Mouse (Mus musculus): ENCODE data around the gene Brix1. TPM values are rescaled to one million over a fixed set of nuclear protein-coding genes. Genes with fewer than 3 reads are reported as not detected.
"Not testable (repeated sequence)": the region's sequence is repeated elsewhere in the genome, so short reads cannot be mapped to it uniquely, and the experiment has no call there.

The Brix1 gene
- total RNA-seq (2021): 10 to 100 TPM; 19.9 to 20.0 TPM

DNA sequence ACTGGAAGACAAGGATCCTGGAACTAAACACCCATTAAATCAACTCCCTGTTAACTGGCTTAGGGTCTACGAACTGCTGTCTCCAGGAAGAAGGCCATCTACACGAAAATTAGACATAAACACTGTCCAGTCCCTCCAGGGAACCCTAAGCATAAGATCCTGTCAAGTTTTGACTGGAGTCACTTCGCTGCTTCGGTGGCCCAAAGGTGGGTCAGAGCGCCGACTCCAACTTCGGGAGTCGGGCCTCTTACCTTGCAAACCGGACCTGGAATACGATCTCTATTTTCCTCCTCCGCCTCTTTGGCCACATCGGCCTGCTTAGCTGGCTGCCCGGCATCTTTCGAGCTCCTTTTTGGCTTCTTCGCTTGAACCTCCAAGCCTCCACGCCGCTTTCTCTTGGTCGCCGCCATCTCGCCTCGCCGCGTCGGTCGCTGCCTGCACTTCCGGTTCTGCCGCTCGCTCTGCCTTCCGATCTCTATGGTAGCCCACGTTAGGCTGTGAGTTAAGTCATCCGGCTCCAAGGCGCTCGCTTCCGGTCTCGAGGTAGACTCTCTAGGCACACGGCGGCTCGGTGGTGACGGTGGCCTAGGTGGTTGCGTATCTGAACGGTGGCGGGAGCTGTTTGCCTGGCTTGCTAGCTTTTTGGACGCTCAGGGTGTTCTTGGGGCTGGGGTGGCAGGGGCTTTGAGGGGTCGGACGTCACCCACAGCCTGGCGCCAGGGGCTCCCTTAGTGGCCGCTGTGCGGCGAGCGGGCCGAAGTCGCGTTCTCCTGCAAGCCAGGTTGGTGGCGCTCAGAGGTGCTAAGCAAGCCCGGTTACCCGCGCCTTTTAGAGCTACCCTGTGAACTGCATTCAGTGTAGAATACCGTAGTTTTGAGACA, at the start of gene Brix1, which contains the start of gene Rad1:
Gene Brix1 (minus strand): TSS at position 464 of the 881 bp plus-strand sequence.
Gene Rad1 (plus strand): TSS at position 535 of the 881 bp plus-strand sequence.
- intact Hi-C loops (cut with DNase I): loop anchor here (1.0 to 10.0 kb wide), 5 partner anchors 15 to 909 kb away; partner anchors contain the start of genes Amacr, Dnajc21 and Tars
- peak; percentile 91 for DNase-seq

DNA sequence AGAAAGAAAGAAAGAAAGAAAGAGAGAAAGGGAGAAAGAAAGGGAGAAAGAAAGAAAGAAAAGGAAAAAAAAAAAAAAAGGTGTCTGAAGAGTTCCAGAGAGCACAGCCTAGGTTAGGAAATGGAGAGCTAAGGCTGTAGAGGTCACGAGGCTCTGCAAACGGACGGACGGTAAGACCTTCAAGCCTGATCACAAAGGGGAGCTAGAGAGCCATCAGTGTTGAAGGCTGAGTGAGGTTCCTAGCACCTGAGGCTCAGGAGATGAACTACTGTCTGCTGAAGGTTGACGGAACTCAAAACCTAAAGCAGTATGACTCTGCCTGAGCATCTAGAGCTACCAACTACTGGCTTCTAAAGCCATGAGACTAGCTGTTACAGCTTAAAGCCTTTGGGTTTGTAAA, 48.8 kb upstream of the Brix1 start:
- intact Hi-C loops (cut with DNase I): no loop called here

DNA sequence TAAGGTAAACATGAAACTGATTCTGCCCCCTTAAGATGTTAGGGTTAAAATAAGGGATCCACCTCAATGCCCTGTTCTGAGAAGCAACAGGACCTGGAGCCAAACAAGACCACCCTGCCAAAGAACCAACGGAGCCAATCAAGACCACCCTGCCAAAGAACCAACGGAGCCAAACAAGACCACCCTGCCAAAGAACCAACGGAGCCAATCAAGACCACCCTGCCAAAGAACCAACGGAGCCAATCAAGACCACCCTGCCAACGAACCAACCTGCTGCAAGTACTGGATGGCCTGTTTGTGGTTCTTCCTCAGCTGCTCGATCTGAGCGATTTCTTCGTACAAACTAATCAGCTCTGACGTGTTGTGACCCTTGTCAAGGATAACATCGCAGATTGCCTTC, 47.6 kb upstream of the Brix1 start:
- DNase-seq; intact Hi-C loops (cut with DNase I): not testable (repeated sequence)

More for the DNA sequence above, 48.8 kb upstream of the Brix1 start:
- DNase-seq: no peak

DNA sequence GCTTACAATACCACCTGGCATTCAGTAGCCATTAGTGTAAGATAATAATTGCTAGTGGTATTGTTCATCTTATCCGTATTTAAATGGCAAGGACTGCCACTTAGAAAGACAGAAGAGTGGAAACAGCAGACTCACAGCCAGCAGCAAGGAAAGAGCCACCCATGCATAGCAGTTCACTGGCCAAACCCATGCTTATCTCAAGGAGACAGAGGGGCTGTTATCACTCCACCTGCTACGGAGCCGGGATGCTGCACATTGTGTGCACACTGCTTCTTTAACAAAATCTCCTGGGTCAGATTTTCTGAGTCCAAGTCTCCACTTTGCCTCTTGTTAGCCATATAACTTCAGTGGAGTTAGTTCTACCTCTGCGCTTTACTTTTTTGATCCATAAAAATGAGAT, 45.6 kb upstream of the Brix1 start:
- DNase-seq: no peak
- intact Hi-C loops (cut with DNase I): no loop called here

DNA sequence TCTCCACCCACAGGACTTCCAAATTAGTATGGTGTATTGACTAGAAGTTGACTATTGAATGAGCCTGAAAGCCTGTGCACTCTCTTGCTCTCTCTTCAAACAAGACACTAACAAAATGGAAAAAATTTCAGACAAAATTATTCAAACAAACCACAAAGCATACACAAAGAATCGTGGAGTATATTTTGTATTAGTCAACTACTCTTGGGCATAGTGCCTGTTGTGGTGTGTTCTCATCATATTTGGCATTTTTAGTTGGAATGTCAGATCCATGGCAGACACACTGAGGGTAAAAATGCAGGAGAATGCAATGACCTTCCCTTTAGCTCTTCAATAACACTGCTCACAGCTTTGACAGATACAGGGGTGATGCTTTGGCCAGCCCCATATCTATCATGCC, 40.1 kb upstream of the Brix1 start:
- no peak for DNase-seq
- intact Hi-C loops (cut with DNase I): no loop called here

DNA sequence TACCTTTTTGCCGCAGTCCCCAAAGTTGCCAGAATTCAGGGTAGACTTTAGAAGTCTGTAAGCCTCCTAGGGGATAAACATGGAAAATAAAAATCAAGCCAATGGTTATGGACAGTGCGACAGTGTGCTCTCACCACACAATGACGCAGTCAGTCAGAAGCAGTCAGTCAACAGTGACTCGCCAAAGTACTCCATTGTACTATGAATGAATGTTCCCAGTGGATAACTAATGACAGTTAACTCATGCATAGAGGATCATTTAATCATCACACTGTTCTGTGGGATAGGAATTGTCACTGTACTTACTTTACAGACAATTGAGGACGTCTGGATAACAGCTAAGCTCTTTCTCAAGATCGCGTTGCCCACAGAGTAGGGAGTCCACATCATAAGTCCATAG, 29.4 kb upstream of the Brix1 start:
- intact Hi-C loops (cut with DNase I): no loop called here
- no peak for DNase-seq

DNA sequence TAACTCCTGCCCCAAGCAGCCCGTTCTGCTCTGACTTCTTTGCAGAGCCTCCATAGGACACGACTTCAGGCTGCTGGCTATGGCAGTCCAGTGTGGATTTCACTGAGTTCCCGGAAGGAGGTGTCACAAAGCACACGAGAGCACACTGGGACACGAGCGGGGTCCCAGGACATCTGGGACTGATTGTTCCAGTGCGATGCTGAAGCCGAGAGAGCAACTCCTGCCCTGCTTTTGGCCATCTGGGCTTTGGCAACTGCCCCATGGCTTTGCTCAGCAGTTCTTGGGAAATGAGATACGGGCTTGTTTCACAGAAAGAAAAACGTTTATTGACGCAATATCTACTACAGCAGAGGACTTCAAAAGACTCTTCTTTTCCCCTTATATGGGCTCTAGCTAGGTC, 20.4 kb upstream of the Brix1 start:
- DNase-seq: peak; percentile 37 to 41
- intact Hi-C loops (cut with DNase I): no loop called here

DNA sequence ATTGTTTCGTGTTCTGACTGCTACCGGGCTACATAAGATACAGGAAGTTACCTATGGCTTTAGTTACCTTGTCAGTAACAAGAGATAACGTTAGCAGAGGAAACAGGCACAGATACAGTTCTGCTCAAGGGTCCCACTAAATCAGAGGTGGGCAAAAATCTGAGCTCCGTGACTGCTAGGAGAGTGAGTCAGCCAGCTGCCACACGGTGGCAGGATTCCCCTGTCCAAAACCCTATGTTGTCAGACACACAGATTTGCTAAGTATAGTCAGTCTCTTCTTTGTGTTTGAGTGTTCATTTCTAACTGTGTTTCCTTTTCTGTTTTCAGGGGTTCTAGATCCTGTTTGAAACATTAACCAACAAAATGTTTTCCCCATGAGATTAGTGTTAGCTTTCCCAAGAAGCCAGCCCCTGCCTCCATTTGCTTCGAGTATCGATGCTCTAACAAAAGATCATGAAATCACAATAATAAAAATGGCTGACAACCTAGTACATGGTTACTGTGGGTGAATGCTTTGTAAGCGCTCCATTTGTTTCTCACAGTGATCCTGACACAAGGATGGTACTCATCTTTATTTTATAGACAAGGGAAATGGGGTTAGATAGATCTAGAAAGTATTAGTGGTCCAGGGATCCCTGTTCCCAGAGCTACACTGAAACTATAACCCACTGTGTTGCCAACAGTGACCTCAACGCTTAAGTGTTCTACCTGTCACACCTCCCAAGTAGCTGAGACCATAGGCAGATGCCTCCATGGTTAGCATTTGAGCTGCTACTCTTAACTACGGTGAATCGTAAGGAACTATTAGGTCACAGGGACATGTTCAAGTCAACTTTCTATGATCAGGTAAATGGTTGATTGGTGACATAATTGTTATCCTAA, 15.3 kb upstream of the Brix1 start:
- peak; percentile 32 to 45 for DNase-seq
- intact Hi-C loops (cut with DNase I): loop anchor here (1.0 to 5.0 kb wide), 4 partner anchors 81 to 400 kb away; no protein-coding TSS in a partner anchor

DNA sequence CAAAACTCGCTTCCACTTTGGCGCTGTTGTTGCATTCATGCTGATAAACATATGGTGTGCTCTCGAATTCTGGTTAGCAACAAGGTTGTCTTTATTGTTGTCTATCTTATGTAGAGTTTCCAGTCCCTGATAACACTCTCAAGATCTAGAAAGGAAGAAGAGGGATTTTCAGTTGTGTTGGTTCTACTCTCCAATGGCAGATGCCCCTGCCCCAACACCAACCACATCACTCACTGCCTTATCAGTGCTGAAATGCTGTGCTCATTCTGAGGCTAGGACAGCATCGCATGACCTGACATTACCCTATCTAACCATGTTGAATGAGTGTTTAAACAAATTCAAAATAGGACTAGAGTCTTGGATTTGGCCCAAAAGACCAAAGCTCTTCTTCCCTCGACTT, 14.3 kb upstream of the Brix1 start:
- intact Hi-C loops (cut with DNase I): loop anchor here (5.0 kb wide), 2 partner anchors 82 to 217 kb away; no protein-coding TSS in a partner anchor
- no peak for DNase-seq

DNA sequence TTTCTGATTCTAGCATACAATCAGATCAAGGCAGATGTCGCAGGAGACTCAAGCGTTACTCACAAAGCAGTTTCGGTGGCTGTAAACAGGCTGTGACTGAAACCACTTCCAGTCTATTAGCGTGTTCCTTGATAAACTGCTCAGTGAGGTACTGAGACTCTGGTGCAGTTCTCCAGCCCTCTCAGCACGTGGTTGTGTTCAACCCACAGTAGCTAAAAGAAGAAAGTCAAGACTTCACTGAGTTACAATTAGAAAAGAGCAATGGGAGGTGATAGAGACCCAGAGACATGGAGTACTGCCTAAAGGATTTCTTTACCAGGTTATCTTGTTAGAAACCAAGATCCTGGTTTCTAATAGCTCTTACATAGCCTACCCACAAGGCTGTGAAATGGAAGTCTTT, 13.8 kb upstream of the Brix1 start:
- DNase-seq: no peak
- intact Hi-C loops (cut with DNase I): no loop called here

DNA sequence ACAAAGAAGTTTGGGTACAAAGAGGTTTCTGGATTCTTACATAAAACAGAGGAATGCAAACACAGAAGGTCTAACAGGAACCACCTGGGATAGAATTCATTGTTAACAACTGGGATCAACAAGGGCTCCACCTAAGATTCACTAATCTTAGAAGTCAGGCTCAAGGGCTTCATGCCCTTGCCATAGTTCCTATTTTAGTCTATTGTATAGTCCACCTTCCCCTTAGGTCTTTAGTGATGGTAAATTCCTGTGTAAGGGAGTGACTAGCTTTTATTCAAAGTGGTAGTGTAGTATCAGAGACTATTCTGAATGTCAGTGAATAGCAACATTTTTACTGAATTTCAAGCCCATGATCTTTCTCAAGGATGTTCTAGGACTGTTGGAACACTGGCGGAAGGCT, 10.9 kb upstream of the Brix1 start:
- DNase-seq; intact Hi-C loops (cut with DNase I): not testable (repeated sequence)

DNA sequence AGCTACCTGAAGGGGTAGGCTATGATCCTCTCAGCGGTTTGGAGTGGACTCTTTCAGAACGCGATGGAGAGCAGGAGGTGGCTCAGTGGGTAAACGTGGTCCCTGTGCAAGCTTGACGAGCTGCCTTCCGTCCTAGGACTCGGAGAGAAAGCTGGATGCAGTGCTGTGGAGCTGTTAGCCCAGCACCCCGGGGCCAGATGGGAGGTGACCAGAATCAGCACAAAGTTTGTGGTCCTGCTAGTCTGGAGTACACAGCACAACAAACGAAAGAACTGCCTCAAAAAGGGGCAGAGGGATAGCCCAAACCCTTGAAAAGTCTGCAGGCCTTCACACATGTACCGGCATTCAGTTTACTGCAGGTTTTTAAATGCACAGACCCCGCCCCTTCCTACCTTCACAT, 10.2 kb upstream of the Brix1 start:
- no peak for DNase-seq
- intact Hi-C loops (cut with DNase I): no loop called here

DNA sequence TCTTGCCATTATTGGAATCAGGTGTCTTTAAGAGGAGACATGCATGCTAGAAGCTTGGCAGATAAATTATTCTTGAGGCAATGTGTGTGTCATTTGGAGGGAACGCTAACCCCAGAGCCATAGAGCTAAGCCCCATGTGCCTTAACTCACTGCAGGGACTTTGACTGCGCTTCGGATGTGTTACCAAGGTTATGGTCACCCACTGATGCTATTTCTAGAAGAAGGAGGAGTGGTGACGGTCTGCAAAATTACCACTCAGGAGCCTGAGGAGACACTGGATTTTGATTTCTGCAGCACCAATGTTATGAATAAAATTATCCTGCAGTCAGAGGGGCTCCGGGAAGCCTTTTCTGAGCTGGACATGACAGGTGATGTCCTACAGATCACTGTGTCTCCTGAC, 4.4 kb upstream of the Brix1 start:
- DNase-seq: no peak
- intact Hi-C loops (cut with DNase I): no loop called here

DNA sequence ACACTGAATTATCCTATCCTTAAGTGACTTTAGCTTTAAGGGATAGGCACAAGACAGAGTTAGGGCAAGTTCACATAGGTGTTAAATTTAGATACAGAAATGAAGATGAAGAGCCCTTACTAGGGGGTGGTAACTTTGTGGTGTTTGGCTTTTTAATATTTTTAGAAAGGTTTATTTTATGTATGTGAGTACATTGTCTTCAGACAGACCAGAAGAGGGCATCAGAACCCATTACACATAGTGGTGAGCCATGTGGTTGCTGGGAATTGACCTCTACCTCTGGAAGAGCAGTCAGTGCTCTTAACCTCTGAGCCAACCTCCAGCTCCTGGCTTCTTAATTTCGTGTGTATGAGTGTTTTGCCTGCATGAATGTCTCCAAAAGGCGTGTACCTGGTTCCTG, 1.5 kb upstream of the Brix1 start:
- no peak for DNase-seq
- intact Hi-C loops (cut with DNase I): loop anchor here (5.0 to 10.0 kb wide), 4 partner anchors 95 to 908 kb away; partner anchors contain the start of genes Amacr and Tars

DNA sequence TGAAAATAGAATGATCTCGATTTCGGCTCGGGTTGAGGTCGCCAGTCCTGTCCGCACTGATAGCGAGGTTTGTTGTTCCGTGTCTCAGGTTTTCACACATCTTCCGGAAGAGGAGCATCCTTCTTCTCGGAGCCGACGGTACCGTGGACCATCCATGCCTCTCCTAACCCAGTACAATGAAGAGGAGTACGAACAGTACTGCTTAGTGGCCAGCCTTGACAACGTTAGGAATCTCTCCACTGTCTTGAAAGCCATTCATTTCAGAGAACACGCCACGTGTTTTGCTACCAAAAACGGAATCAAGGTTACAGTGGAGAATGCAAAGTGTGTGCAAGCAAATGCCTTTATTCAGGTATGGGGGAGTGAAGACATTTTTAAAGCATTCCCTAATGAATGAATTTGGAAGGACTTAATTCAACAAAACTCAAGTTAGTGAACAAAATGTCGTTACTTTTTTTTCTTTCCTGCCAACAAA, 655 bp upstream of the Brix1 start:
- DNase-seq: no peak
- intact Hi-C loops (cut with DNase I): loop anchor here (1.0 to 10.0 kb wide), 5 partner anchors 16 to 908 kb away; partner anchors contain the start of genes Amacr, Dnajc21 and Tars

DNA sequence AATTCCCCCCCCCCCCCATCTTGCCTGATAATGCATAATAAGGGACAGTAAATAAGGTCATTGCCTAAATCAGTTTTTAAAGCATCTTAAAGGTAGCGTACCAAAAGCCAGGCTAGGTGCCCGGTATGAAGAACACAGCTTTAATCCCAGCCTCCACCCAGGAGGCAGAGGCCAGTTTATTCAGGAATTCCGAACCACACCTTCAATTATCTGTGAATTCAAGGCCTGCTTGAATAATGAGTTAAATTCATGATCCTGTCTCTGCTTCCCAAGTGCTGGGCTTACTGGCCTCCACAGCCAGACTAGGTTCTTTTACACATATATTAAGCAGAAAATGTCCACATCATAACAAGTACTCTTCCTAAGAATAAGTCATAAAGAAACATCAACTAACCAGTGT, 14.8 kb downstream of the Brix1 start:
- no peak for DNase-seq
- intact Hi-C loops (cut with DNase I): loop anchor here (1.0 to 5.0 kb wide), 2 partner anchors 15 to 511 kb away; partner anchors contain the start of genes Amacr and Rad1

DNA sequence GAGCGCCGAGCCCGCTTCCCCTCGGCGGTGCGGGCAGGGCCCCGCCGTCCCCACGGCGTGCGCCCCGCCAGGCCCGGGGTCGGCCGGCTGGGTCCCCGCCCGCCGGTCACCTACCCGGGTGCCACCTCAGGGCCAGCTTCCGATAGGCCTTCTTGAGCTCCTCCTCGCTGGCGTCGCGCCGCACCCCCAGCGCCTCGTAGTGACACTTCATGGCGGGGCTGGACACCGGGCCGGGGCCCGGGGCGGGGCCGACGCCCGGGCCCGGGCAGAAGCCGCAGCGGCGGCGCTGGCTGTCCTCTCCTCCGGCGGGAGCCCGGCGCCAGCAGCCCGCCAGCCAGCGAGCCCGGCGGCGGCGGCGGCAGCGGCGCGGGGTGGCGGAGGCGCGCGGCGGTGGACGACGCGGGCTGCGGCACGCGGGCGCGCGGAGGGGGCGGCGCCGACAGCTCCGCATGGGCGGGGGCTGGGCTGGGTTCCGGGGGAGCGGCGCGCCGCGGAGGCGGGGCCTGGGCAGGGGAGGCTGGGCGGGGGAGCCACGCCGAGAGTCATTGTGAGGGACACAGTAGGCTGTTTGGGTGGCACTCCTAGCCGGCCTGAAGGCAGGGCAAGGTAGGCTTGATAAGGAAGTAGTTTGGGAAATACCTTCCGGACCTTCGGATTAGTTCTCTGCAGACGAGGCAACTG, 15.5 kb downstream of the Brix1 start, which contains the start of gene Dnajc21:
Gene Dnajc21 (minus strand): TSS at position 366 of the 681 bp plus-strand sequence.
- intact Hi-C loops (cut with DNase I): loop anchor here (1.0 to 5.0 kb wide), 2 partner anchors 16 to 512 kb away; partner anchors contain the start of genes Amacr and Rad1
- DNase-seq: peak; percentile 83 to 91

DNA sequence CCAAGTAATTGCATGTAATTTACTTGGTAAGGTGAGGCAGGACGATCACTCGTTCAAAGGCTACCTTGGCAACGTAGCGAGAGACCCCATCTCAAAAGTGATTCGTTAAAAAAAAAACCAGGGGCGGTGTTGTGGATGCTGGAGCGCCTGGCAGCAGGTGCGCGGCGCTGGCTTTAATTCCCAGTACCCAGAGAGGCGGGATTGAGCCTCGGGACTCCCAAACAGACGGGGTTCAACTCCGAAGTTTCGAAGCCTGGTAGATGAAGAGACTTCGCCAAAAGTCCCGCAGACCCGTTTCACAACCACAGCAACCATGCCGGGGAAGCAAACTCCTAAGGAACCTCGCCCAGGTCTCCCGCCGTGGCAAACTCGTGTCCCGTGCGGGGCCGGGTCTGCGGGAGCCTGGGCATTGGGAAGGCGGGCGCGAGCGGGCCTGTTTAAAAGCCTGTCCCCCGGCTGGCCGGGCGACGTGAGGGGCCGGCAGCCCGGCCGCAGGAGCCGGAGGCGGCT, 16.1 kb downstream of the Brix1 start:
- intact Hi-C loops (cut with DNase I): loop anchor here (1.0 to 5.0 kb wide), 2 partner anchors 17 to 513 kb away; partner anchors contain the start of genes Amacr and Rad1
- DNase-seq: no peak

DNA sequence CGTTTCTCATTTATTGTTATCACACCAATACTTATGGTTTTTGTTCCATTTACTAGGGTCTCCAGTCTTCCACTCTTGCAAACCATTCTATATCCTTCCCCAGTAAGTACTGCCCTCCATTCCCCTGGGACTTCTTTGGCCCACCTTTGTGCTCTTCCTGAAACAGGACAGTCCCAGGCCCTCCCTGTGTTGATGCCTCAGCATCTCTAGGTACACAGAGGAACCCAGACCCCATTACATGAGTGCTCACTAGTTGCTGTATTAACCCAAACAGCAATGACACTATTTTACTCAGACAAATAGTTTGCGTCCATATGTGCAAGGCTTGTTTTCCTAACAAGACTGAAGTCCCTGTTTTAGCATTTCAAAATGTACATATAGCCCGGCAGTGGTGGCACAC, 17.0 kb downstream of the Brix1 start:
- no peak for DNase-seq
- intact Hi-C loops (cut with DNase I): no loop called here

DNA sequence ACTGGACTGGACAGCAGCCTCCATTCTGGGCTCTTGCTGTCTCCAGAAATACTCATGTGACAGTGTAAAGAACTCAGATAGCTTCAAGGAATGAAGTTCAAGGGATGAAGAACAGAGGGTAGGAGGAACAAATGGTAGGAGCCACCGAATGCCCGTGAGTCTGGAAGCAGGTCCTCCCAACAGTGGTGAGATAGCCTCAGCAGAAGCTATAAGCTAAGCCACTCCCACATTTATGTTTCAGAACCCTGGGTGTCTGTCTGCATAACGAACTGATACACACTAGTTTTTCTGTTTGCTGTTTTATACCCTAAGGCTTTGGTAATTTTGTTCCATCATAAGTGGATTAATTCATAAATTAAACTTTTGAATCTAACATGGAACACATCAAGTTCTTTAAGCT, 21.1 kb downstream of the Brix1 start:
- intact Hi-C loops (cut with DNase I): no loop called here

More for the DNA sequence above, 21.1 kb downstream of the Brix1 start:
- DNase-seq: no peak
